Mouse (Mus musculus) cerebellum, adult 8-10 months (tissue): ENCODE measurements around the gene Stk11ip.
A peak's percentile ranks its signal among the peaks of the same experiment; 100 is the strongest.

Source experiments
- DNase-seq: peaks from one replicate; pipeline ENCODE4 v3.0.0; 2022

Gene Stk11ip

GRCm38 (mm10) chr1:75521321-75522031 lies at the start of gene Stk11ip:
Stk11ip (plus strand) TSS chr1:75521529.
- peak; percentile 90 for DNase-seq

- DNase-seq: no peak
Measured at GRCm38 (mm10) chr1:75476441-75476840, 44.9 kb upstream of the Stk11ip start.

GRCm38 (mm10) chr1:75477264-75477965 lies 43.9 kb upstream of the Stk11ip start:
- DNase-seq: peak; percentile 95

- no peak for DNase-seq
Measured at GRCm38 (mm10) chr1:75477966-75478290, 43.4 kb upstream of the Stk11ip start.

GRCm38 (mm10) chr1:75478497-75478896 lies 42.8 kb upstream of the Stk11ip start:
- DNase-seq: no peak

- DNase-seq: peak; percentile 98
Measured at GRCm38 (mm10) chr1:75478916-75479634, 42.3 kb upstream of the Stk11ip start, which contains the start of the genes Chpf and Tmem198. Chpf (minus strand) TSS chr1:75479307. Tmem198 (plus strand) TSS chr1:75479532.

- DNase-seq: no peak
Measured at GRCm38 (mm10) chr1:75479635-75479989, 41.7 kb upstream of the Stk11ip start.

- no peak for DNase-seq
Measured at GRCm38 (mm10) chr1:75480036-75480435, 41.3 kb upstream of the Stk11ip start.

GRCm38 (mm10) chr1:75480735-75481134 lies 40.6 kb upstream of the Stk11ip start:
- DNase-seq: no peak

- DNase-seq: no peak
Measured at GRCm38 (mm10) chr1:75486561-75486960, 34.8 kb upstream of the Stk11ip start.

GRCm38 (mm10) chr1:75487040-75487404 lies 34.3 kb upstream of the Stk11ip start:
- DNase-seq: no peak

GRCm38 (mm10) chr1:75487405-75488161 lies 33.7 kb upstream of the Stk11ip start:
- DNase-seq: peak; percentile 85

GRCm38 (mm10) chr1:75490785-75491551 lies 30.4 kb upstream of the Stk11ip start:
- DNase-seq: no peak

- no peak for DNase-seq
Measured at GRCm38 (mm10) chr1:75492579-75493170, 28.7 kb upstream of the Stk11ip start.

GRCm38 (mm10) chr1:75494878-75495548 lies 26.3 kb upstream of the Stk11ip start:
- no peak for DNase-seq

- DNase-seq: no peak
Measured at GRCm38 (mm10) chr1:75498897-75499296, 22.4 kb upstream of the Stk11ip start.

- DNase-seq: no peak
Measured at GRCm38 (mm10) chr1:75499441-75499840, 21.9 kb upstream of the Stk11ip start.

GRCm38 (mm10) chr1:75501905-75502304 lies 19.4 kb upstream of the Stk11ip start:
- DNase-seq: no peak

- DNase-seq: no peak
Measured at GRCm38 (mm10) chr1:75502945-75503650, 18.2 kb upstream of the Stk11ip start.

- no peak for DNase-seq
Measured at GRCm38 (mm10) chr1:75503651-75503980, 17.7 kb upstream of the Stk11ip start.
